Mouse (Mus musculus) spleen, postnatal 36 days (tissue): Measurements from ENCODE around the gene Nanos1.
A peak's percentile ranks its signal among the peaks of the same experiment; 100 is the strongest.

Source experiments
- DNase-seq, 2 experiments: peaks; one replicate each; pipeline ENCODE4 v3.0.0; 2022; ENCODE audit warnings: low spot score in 2 of 2, mixed read lengths in 1 of 2

Nanos1 gene

GRCm38 (mm10) chr19:60755438-60756191 lies at the start of gene Nanos1:
Nanos1 (plus strand) TSS chr19:60755987.
- peak; percentile 90 to 91 for DNase-seq

DNA sequence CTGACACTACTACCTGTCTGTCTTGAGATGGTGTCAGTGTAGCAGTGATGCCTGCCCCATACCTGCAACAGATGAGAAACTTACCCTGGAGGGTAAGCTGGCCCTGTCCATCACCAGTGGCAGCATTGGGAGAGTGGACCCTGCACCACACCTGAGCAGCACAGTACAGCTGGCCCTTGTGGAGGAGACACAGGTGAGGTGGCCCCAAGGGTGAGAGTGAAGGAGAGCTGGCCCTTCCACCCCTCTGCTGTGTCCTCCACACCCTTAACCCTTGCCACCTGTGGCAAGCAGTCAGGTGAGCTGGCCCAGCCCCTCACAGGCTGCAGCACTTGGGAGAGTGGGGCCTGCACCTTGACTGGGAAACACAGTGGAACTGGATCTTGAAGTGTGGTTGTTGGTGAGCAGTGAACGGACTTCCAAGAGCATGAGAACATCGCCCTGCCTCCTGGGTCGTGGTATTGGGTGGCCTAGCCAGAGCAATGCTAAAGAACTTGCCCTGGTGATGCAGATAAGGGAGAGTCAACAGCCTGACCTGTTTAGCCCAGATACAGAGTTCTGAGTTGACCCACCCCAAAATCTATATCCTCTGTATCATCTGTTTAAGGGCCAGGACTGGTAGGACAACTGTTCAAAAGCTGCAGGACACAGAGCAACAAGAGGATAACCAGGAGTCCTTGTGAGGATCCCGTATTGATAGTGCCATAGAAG lies 46.4 kb upstream of the Nanos1 start:
- peak; percentile 16 to 41 for DNase-seq

GRCm38 (mm10) chr19:60710196-60710595 lies 45.6 kb upstream of the Nanos1 start:
- DNase-seq, result no peak

DNA sequence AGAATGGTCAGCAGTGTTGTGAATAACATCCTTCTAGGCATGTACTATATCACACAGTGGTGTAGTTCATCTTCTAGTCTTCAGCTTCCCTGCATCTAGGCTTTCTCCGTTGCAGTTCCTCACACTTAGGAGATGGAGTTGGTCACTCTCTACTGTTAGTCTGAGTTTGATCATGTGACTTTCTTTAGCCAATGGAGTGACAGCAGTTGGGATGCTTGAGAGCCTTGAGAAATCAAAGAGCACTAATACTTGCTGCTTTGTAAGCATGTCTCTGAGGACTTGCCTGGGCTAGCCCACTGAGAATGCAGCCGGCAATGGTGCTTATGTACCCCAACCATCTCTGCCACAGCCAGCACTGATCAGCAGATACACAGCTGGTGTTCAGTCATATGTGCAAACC lies 43.2 kb upstream of the Nanos1 start:
- no peak for DNase-seq

- no peak for DNase-seq
Measured at GRCm38 (mm10) chr19:60716381-60716780, 39.4 kb upstream of the Nanos1 start.

DNA sequence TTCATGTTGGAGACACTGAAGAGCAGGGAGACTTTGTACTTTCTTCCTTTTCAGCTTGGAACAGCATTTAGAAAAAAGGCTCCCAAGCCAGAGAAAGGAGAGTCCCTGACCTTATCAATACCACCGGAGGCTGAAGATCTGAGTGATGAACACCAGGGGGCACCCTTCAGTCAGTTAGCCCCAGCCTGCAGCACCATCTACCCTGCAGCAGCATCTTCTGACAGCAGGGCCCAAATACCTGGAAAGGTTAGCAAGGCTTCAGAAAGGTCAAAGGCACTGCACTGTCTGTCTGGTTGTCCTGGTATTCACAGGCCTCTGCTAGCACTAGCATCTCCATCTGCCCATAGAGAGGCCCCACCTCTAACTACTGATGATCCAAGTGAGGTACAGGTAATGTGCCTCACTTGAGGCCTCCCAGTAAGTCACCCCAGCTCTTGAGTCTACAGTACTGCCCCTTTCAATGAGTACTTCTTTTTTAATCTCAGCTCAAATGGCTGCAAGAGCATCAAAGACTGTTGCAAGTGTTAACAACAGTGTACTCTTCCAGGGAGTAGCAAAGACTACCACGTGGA lies 25.4 kb upstream of the Nanos1 start:
- peak; percentile 40 to 55 for DNase-seq

DNA sequence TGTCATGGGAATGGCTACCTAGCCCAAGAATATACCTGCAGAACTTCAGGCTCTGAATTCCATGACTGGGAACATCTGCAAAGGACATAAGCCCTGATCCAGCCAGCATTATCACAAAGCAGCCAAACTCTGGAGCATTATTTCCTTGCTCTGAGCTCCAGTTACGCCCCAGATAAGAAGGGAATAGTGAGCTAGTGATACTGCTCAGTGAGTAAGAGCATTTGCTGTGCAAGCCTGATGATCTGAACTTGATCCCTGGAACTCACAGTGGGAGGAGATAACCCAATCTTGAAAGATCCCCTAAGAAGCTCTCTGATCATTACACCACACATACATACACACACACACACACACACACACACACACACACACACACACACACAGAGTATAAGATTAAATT lies 24.5 kb upstream of the Nanos1 start:
- DNase-seq, result no peak

GRCm38 (mm10) chr19:60731966-60732365 lies 23.8 kb upstream of the Nanos1 start:
- no peak for DNase-seq

DNA sequence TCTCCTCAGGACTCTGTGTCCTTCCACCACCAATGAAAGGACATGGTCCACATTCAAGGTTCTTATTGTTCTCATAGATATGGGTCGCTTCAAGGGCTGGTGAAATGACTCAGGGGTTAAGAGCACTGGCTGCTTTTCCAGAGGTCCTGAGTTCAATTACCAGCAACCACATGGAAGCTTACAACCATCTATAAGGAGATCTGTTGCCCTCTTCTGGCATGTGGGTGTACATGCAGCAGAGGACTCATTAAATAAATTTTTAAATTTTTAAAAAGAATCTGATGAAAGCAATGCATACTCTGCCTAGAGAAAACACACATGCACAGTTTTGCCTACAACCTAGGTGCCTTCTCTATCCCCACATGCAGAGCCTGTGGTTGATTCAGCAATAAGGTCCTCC lies 15.2 kb upstream of the Nanos1 start:
- no peak for DNase-seq

GRCm38 (mm10) chr19:60743767-60744547 lies 11.8 kb upstream of the Nanos1 start:
- peak; percentile 20 to 40 for DNase-seq

DNA sequence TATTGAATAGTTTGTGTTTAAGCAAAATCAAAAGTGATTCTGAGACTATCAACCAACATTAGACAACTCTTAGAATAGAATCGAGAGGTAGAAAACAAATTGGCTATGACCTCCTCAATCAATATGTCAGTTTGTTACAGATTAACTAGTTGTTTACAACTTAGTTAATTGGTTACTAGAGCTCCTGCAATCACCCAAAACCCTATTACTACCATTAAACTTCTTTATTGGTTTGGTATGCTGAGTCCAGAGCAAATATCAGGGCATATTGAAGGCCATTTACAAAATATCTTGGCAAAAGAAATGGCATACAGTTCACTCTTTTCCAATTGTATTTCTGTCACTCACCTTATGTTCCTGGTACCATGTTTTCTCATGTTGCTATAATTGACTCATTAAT lies 8.0 kb upstream of the Nanos1 start:
- DNase-seq, result no peak

GRCm38 (mm10) chr19:60756192-60757098 lies 658 bp downstream of the Nanos1 start:
- DNase-seq, result peak; percentile 54 to 69

DNA sequence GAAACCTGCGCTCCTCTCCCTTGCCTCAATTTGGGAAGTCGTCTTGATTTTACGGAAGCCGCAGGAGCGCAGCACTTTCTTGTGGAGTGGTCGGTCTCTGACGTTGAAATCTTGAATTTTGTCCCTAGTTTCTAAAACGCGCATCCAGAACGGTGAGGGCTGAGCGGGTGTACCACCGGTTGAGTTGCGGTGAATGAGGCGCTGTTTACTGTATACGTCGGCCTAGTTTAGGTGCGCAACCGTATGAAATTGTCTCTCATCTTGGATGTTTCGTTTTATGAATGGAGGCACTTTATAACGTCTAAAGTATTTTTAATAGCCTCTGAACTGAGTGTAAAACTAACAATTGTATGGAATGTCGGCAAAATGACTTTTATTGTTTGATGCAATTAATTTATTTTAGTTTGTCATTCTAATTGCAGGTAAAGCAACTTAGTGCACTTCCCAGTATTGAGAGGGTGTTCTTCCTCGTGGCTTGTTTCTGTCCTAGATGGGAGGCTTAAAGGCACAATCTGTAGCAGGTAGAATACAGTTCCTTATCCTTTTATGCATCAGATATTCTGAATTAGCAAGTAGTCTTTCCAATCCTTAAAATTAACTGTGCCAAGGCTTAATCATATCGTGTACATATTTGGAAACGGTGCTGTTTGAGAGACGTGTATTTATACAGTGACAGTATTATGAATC lies 1.5 kb downstream of the Nanos1 start:
- DNase-seq, result no peak

DNA sequence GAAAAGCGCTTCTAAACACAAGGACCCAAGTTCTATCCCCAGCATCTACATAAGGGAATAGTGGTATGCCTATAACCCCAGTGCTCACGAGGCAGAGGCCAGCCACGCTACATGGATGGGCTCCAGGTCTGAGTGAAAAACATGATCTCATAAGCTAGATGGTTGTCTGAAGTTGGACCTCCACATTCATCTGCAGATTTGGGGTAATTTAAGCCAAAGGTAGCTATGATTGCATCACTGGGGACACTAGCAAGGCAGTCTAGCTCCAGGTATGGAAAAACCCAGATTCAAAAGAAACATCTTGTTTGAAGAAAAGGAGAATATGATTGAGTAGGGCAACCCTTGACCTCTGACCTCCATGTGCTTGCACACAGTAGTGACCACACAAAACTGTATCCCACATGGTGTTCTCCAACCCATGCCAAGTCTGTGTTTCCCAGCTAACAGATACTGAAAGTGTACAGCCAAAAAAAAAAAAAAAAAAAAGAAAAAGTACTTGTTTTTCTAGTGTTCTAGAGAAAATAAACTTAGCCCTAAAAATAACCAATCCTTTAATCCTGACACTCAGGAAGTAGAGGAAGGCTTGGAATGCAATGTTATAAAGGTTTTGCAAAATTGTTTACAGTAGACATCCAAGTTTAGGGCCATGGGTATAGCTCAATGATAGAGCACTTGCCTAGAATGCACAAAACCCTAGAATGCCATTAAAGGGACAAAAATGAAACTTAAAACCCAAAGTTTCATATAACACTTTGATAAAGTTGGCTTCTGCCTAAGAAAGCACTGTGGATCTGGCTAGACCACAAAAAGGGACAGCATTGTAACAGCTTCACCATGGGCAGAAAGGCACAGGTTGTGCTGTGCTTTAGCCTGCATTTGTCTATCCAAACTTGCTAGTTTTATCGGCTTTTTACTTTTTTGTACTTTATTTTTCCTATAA lies 3.4 kb downstream of the Nanos1 start:
- no peak for DNase-seq

DNA sequence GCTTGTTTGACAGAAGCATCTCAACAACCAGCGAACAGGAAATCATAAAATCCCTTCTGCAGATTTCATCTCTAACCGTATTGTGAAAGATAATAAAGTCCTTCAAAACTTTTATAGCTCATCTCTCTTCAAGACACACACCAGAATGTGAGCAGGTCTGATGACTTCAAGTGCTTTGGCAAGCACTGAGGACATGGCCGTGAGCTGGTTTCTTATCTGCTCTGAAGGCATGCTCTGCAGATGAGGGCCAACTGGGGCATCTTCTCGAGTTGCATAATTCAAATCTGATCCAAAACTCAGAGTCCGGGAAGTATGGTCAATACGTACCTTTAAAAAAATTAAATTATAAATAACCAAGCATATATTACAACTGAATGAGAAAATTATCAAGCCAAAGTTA lies 17.6 kb downstream of the Nanos1 start:
- DNase-seq, result no peak

DNA sequence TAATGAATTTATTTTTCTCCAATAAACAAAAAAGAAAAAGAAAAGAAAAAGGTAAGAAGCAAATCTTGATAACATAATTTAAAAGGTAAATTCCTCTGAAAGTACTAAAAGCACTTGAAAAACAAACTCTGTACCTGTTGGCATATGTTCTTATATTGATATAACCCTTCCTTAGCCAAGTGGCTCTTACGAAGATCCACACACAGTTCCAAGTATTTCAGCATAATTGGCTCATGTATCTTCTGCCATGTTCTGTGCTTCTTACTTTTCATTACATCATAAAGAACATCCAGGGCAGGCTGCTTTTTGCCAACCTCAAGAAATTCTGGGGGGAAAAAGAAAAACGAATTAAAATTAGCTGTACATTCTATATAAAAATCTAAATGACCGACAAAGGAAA lies 26.2 kb downstream of the Nanos1 start:
- no peak for DNase-seq

DNA sequence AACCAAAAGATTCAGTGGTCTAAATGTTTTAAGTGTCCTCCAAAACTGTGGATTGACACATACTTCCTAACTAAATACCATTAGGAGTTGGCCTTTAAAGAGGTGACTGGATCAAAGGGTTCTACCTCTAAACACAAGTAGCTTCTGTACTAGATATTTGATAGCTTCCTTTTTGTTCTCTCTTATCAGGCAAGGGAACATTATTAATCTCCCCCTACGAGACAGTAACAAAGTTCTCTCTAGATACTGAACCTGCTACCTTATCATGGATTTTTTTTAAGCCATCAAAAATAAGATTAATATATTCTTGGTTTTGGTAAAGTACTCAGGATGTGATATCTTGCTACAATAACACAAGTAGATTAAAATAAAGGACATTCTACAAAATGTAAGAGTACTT lies 28.9 kb downstream of the Nanos1 start:
- no peak for DNase-seq

GRCm38 (mm10) chr19:60787465-60788150 lies 31.8 kb downstream of the Nanos1 start:
- no peak for DNase-seq
